Mouse (Mus musculus) bone marrow macrophage, adult 2 months (primary cell): Measurements from ENCODE around the gene Mink1.

Experiments
- CTCF ChIP-seq: IDR thresholded peaks from 2 replicates; pipeline ENCODE4 v1.5.1; 2012; ENCODE audit warnings: low read depth, mild to moderate bottlenecking, low read length, moderate library complexity
- POLR2A ChIP-seq: IDR thresholded peaks from 2 replicates; pipeline ENCODE4 v1.6.1; 2012; ENCODE audit warnings: mild to moderate bottlenecking, low read depth, low read length, borderline replicate concordance

GRCm38 (mm10) chr11:70595638-70596037 lies 33.0 kb downstream of the Mink1 start:
- no peak for TF ChIP-seq CTCF
- TF ChIP-seq POLR2A: no peak
